Mouse (Mus musculus) small intestine, adult 2 months (tissue): ENCODE results near the gene Lrrc57.

Experiments used
- CTCF ChIP-seq: fragments of 200-500 bp; IDR thresholded peaks from 2 replicates; pipeline ENCODE4 v1.5.1; 2012; ENCODE audit warnings: low read depth, mild to moderate bottlenecking, control low read depth, inconsistent platforms, low read length, moderate library complexity, mixed read lengths; ENCODE audit not compliant: insufficient replicate concordance, insufficient read length; ENCODE audit errors: extremely low read depth
- POLR2A ChIP-seq: fragments of 200-500 bp; IDR thresholded peaks from 2 replicates; pipeline ENCODE4 v1.6.1; 2012; ENCODE audit warnings: low read depth, mild to moderate bottlenecking, control low read depth, inconsistent platforms, low read length, moderate library complexity

DNA sequence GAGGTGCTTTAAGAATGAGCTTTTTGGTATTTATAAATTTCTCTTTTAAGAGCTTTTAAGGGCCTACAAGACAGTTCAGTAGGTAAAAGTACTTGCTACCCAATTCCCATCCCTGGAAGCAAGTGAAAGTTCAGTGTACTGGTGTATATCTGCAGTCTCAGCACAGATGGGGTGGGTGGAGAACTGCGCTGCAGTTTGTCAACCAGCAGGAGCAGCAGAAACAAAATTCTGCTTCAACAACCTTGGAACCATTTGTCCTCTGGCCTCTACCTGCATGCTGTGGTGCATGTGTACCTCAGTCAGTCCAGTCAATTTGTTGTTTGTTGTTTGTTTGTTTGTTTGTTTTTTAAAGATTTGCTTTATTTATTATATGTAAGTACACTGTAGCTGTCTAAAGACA is 17.1 kb downstream of the Lrrc57 start:
- TF ChIP-seq CTCF, result no peak
- TF ChIP-seq POLR2A, result no peak
